Mouse (Mus musculus) embryonic facial prominence, embryonic 15.5 days (tissue): ENCODE measurements around the gene Cchcr1. TPM values are rescaled to one million over a fixed set of nuclear protein-coding genes. Genes with fewer than 3 reads are reported as not detected.

Experiments used
- polyA plus RNA-seq: library from polyadenylated mRNA; unstranded; fragments of >200 nt; fragmentation: Nextera tagmentation; extraction: Ambion mirVana; gene quantifications from 2 replicates; pipeline ENCODE4 v1.2.1, GENCODE M21; 2015

Gene Cchcr1
- polyA plus RNA-seq, 1 experiment from 2014 or later = 20.7 TPM

Other genes starting within 250 kb of the Cchcr1 start
- not detected in 2 replicates for gene H2-Q1, start 196.7 kb upstream of the Cchcr1 start, polyA plus RNA-seq
- 0.47 TPM in 1 of 2 replicates, not detected in the other for gene H2-Q2, start 174.9 kb upstream of the Cchcr1 start, polyA plus RNA-seq
- 2.4 and 2.7 TPM in 2 replicates for gene H2-Q4, start 137.5 kb upstream of the Cchcr1 start, polyA plus RNA-seq
- 0.14 and 0.28 TPM in 2 replicates for gene H2-Q6, start 92.2 kb upstream of the Cchcr1 start, polyA plus RNA-seq
- gene H2-Q7, start 77.9 kb upstream of the Cchcr1 start, polyA plus RNA-seq = 2.0 and 2.2 TPM in 2 replicates
- 0.73 and 0.93 TPM in 2 replicates for gene H2-Q10, start 47.0 kb upstream of the Cchcr1 start, polyA plus RNA-seq
- gene Pou5f1, start 11.1 kb upstream of the Cchcr1 start, polyA plus RNA-seq = not detected in 2 replicates
- 86.0 and 86.2 TPM in 2 replicates for gene Tcf19, start 276 bp upstream of the Cchcr1 start, polyA plus RNA-seq
- gene Psors1c2, start 16.1 kb downstream of the Cchcr1 start, polyA plus RNA-seq = 20.4 and 22.7 TPM in 2 replicates
- gene Cdsn, start 35.0 kb downstream of the Cchcr1 start, polyA plus RNA-seq = 12.1 and 12.5 TPM in 2 replicates
- 21.5 and 39.7 TPM in 2 replicates for gene 2300002M23Rik, start 50.4 kb downstream of the Cchcr1 start, polyA plus RNA-seq
- gene Sfta2, start 84.4 kb downstream of the Cchcr1 start, polyA plus RNA-seq = 0.25 and 0.81 TPM in 2 replicates
- gene Gm9573, start 109.5 kb downstream of the Cchcr1 start, polyA plus RNA-seq = 0.17 TPM in 1 of 2 replicates, not detected in the other
- gene Mucl3, start 126.6 kb downstream of the Cchcr1 start, polyA plus RNA-seq = 0.36 TPM in 1 of 2 replicates, not detected in the other
- 16.6 and 19.0 TPM in 2 replicates for gene Vars2, start 150.5 kb downstream of the Cchcr1 start, polyA plus RNA-seq
- gene Gtf2h4, start 156.6 kb downstream of the Cchcr1 start, polyA plus RNA-seq = 35.4 and 39.5 TPM in 2 replicates
- 95.1 and 100 TPM in 2 replicates for gene Ddr1, start 187.5 kb downstream of the Cchcr1 start, polyA plus RNA-seq